In genomic region chr16:94289138-94290072, GRCm38 (mm10) we compare ENCODE assay signal across 8 mouse cellular contexts. TPM values are rescaled to one million over a fixed set of nuclear protein-coding genes. Genes with fewer than 3 reads are reported as not detected.
DNase-seq lines count a peak whose midpoint lies in the region; ATAC-seq and TF ChIP-seq lines count a peak whose summit lies in the region.

No protein-coding gene starts in this region.

- H3K27me3 ChIP-seq in myocyte (ENCODE audit: control insufficient read depth, insufficient read depth, insufficient read length) = no peaks in the 10 kb centered on the region

- TF ChIP-seq POLR2A in myocyte (IDR thresholded peaks at IDR 0.05; ENCODE audit: insufficient read length, low read depth) = no peak

- ATAC-seq in granulocyte monocyte progenitor cell, adult 5-6 weeks (replicated peaks; ENCODE audit: poor library complexity, severe bottlenecking) = peak; percentile 12; the same call in 1 of the 2 replicates

- peak overlapping the region; percentile 69 for H3K4me2 ChIP-seq in myocyte (ENCODE audit: low read depth)

- DNase-seq in urinary bladder, adult 2 months (ENCODE audit: low spot score) = peak; percentile 35
- DNase-seq in urinary bladder, postnatal 4 days (ENCODE audit: low spot score in 2 of 2) = no peak
- peak; percentile 77 to 78 for DNase-seq in cerebellum, postnatal 10 days
- peak; percentile 58 for DNase-seq in kidney, postnatal 10 days
- DNase-seq in liver = peak; percentile 15
- DNase-seq in natural killer cell, adult 2 months (ENCODE audit: low spot score in 2 of 2) = no peak

- no peaks in the 10 kb centered on the region for H3K36me3 ChIP-seq in myocyte (ENCODE audit: control insufficient read depth, insufficient read depth)

- no peaks in the 10 kb centered on the region for H3K79me2 ChIP-seq in myocyte (ENCODE audit: control insufficient read depth, insufficient read depth)

- peak overlapping the region; percentile 57 for H3ac ChIP-seq in myocyte (ENCODE audit: control insufficient read depth, insufficient read length)

- H3K4me3 ChIP-seq in myocyte = peak overlapping the region; percentile 13

TF ChIP-seq in myocyte, 11 proteins besides CTCF, POLR2A, EP300 and RAD21:
- TF ChIP-seq MYOD1 (IDR thresholded peaks at IDR 0.05; ENCODE audit: control insufficient read depth in 1 of 3, insufficient read length in 2 of 3, low read depth in 2 of 3) (peak in 2 of 3 experiments; percentile 27 to 56), MAX (IDR thresholded peaks at IDR 0.05; ENCODE audit: low read depth) (no peak), SRF (IDR thresholded peaks at IDR 0.05; ENCODE audit: control insufficient read depth, insufficient read length, low read depth) (no peak), MYOG (IDR thresholded peaks at IDR 0.05; ENCODE audit: control insufficient read depth in 1 of 3, insufficient read depth in 1 of 3, insufficient read length in 2 of 3, low read depth in 2 of 3) (peak in 1 of 3 experiments; percentile 11)

RNA-seq across cellular contexts. Expression of gene Hlcs, which starts 24.0 kb away (rescaled TPM):
- polyA plus RNA-seq in urinary bladder, adult 2 months (2012; rRNA removed) = 11.0 and 11.9 TPM in 2 replicates
- total RNA-seq in granulocyte monocyte progenitor cell, adult 5-6 weeks (2014; fragmentation: Nextera tagmentation) = 6.9 and 11.7 TPM in 2 replicates
- total RNA-seq in granulocyte monocyte progenitor cell, adult 5-6 weeks (2017) = 6.2 and 6.7 TPM in 2 replicates
- polyA plus RNA-seq in myocyte (2012; fragmentation: generic; extraction: Trizol) = 3.2 TPM

RNA-seq across cellular contexts. Expression of gene Ripply3, which starts 38.8 kb away (rescaled TPM):
- polyA plus RNA-seq in urinary bladder, adult 2 months (2012; rRNA removed) = 2.1 and 2.2 TPM in 2 replicates
- not detected in 2 replicates for total RNA-seq in granulocyte monocyte progenitor cell, adult 5-6 weeks (2014; fragmentation: Nextera tagmentation)
- total RNA-seq in granulocyte monocyte progenitor cell, adult 5-6 weeks (2017) = not detected in 2 replicates
- polyA plus RNA-seq in myocyte (2012; fragmentation: generic; extraction: Trizol) = 0.08 TPM

Comparison
In these comparisons a context has a peak if more than half of its experiments do, and no peak if none do; other contexts are left out.
1. DNase-seq: peak in urinary bladder, adult 2 months (single experiment), cerebellum, postnatal 10 days (2 of 2), kidney, postnatal 10 days (single experiment) and liver (single experiment); none in urinary bladder, postnatal 4 days (0 of 2) and natural killer cell, adult 2 months (0 of 2).